Mouse (Mus musculus): ENCODE measurements at regions not wholly inside any gene's neighbourhood (a gene's known extent, or its start where the extent isn't known, plus 50 kb on each side); places are given as distances from the start of the nearest gene placed in this dataset.
"Not testable (repeated sequence)": the region's sequence is repeated elsewhere in the genome, so short reads cannot be mapped to it uniquely, and the experiment has no call there.

GRCm38 (mm10) chrX:17724398-17724797, 152.3 kb upstream of the Fundc1 start:
- Histone ChIP-seq H3K27me3 (ENCODE audit: control insufficient read depth, insufficient read depth, low read length) (no peaks in the 10 kb centered on the region), H3K4me2 (ENCODE audit: low read depth) (no peak overlapping the region), H3K9ac (ENCODE audit: low read length) (no peak overlapping the region), H3K4me3 (ENCODE audit: low read depth, low read length) (no peak overlapping the region), H3K27ac (ENCODE audit: low read depth, low read length) (no peak overlapping the region), H3K9me3 (ENCODE audit: control insufficient read depth, low read length) (no peaks in the 10 kb centered on the region), H3K36me3 (ENCODE audit: control insufficient read depth, insufficient read depth, low read length) (no peaks in the 10 kb centered on the region), H3K4me1 (ENCODE audit: control insufficient read depth, insufficient read depth, low read length) (no peaks in the 10 kb centered on the region)
- ATAC-seq (ENCODE audit: insufficient read depth, low FRiP score, low TSS enrichment) (no peak), DNase-seq (ENCODE audit: low spot score) (no peak)
- WGBS, result 88% methylated on average over 2 of the region's 2 CpGs

GRCm38 (mm10) chrX:17721866-17722625, 149.9 kb upstream of the Fundc1 start:
- not testable (repeated sequence) for H3K27me3 ChIP-seq (ENCODE audit: control insufficient read depth, insufficient read depth, low read length); H3K27ac ChIP-seq (ENCODE audit: low read depth, low read length); H3K36me3 ChIP-seq (ENCODE audit: control insufficient read depth, insufficient read depth, low read length); H3K9me3 ChIP-seq (ENCODE audit: control insufficient read depth, low read length); H3K4me2 ChIP-seq (ENCODE audit: low read depth); ATAC-seq (ENCODE audit: insufficient read depth, low FRiP score, low TSS enrichment); H3K4me1 ChIP-seq (ENCODE audit: control insufficient read depth, insufficient read depth, low read length); H3K9ac ChIP-seq (ENCODE audit: low read length); DNase-seq (ENCODE audit: low spot score); H3K4me3 ChIP-seq (ENCODE audit: low read depth, low read length)
- WGBS, result 85% methylated on average over 6 of the region's 6 CpGs

- 71% methylated on average over 1 of the region's 1 CpGs for WGBS
- ATAC-seq (ENCODE audit: insufficient read depth, low FRiP score, low TSS enrichment) (no peak), DNase-seq (ENCODE audit: low spot score) (no peak)
- H3K9me3 ChIP-seq (ENCODE audit: control insufficient read depth, low read length), result no peaks in the 10 kb centered on the region
- H3K4me2 ChIP-seq (ENCODE audit: low read depth), result no peak overlapping the region
- H3K27me3 ChIP-seq (ENCODE audit: control insufficient read depth, insufficient read depth, low read length), result no peaks in the 10 kb centered on the region
- H3K4me1 ChIP-seq (ENCODE audit: control insufficient read depth, insufficient read depth, low read length), result no peaks in the 10 kb centered on the region
- H3K4me3 ChIP-seq (ENCODE audit: low read depth, low read length), result no peak overlapping the region
- H3K27ac ChIP-seq (ENCODE audit: low read depth, low read length), result no peak overlapping the region
- H3K36me3 ChIP-seq (ENCODE audit: control insufficient read depth, insufficient read depth, low read length), result no peaks in the 10 kb centered on the region
- H3K9ac ChIP-seq (ENCODE audit: low read length), result no peak overlapping the region
These were observed 142.4 kb upstream of the Fundc1 start for GRCm38 (mm10) chrX:17714534-17714933.

GRCm38 (mm10) chrX:17712919-17713318, 140.8 kb upstream of the Fundc1 start:
- ATAC-seq (ENCODE audit: insufficient read depth, low FRiP score, low TSS enrichment) (no peak), DNase-seq (ENCODE audit: low spot score) (no peak)
- Histone ChIP-seq H3K4me2 (ENCODE audit: low read depth) (no peak overlapping the region), H3K9me3 (ENCODE audit: control insufficient read depth, low read length) (no peaks in the 10 kb centered on the region), H3K27me3 (ENCODE audit: control insufficient read depth, insufficient read depth, low read length) (no peaks in the 10 kb centered on the region), H3K36me3 (ENCODE audit: control insufficient read depth, insufficient read depth, low read length) (no peaks in the 10 kb centered on the region), H3K4me3 (ENCODE audit: low read depth, low read length) (no peak overlapping the region), H3K27ac (ENCODE audit: low read depth, low read length) (no peak overlapping the region), H3K9ac (ENCODE audit: low read length) (no peak overlapping the region), H3K4me1 (ENCODE audit: control insufficient read depth, insufficient read depth, low read length) (no peaks in the 10 kb centered on the region)
- 76% methylated on average over 2 of the region's 2 CpGs for WGBS

- Histone ChIP-seq H3K4me1 (ENCODE audit: control insufficient read depth, insufficient read depth, low read length) (no peaks in the 10 kb centered on the region), H3K36me3 (ENCODE audit: control insufficient read depth, insufficient read depth, low read length) (no peaks in the 10 kb centered on the region), H3K9ac (ENCODE audit: low read length) (no peak overlapping the region), H3K4me3 (ENCODE audit: low read depth, low read length) (no peak overlapping the region), H3K27me3 (ENCODE audit: control insufficient read depth, insufficient read depth, low read length) (no peaks in the 10 kb centered on the region), H3K9me3 (ENCODE audit: control insufficient read depth, low read length) (no peaks in the 10 kb centered on the region), H3K4me2 (ENCODE audit: low read depth) (no peak overlapping the region), H3K27ac (ENCODE audit: low read depth, low read length) (no peak overlapping the region)
- DNase-seq (ENCODE audit: low spot score), result no peak
- ATAC-seq (ENCODE audit: insufficient read depth, low FRiP score, low TSS enrichment), result no peak
These were observed 140.3 kb upstream of the Fundc1 start for GRCm38 (mm10) chrX:17712475-17712874.

Measured in neural tube, embryonic 11.5 days (tissue).